Mouse (Mus musculus) midbrain, embryonic 15.5 days (tissue): ENCODE results near the gene Arvcf. TPM values are rescaled to one million over a fixed set of nuclear protein-coding genes. Genes with fewer than 3 reads are reported as not detected.

Source experiments
- ATAC-seq: fragments of 200-750 bp; cut with Nextera tagmentation; replicated peaks from 2 replicates; pipeline ENCODE4 v1.8.0; 2017; ENCODE audit warnings: moderate TSS enrichment
- H3K27ac ChIP-seq: fragments of 300-500 bp; sonication (generic); 2 replicates; pipeline ENCODE4 v1.5.1; 2015; ENCODE audit warnings: mild to moderate bottlenecking, inconsistent platforms
- H3K27me3 ChIP-seq: fragments of 300-500 bp; sonication (generic); replicated peaks from 2 replicates; pipeline ENCODE4 v1.6.1; 2015; ENCODE audit warnings: inconsistent platforms
- H3K36me3 ChIP-seq: fragments of 300-500 bp; sonication (generic); replicated peaks from 2 replicates; pipeline ENCODE4 v1.6.1; 2015; ENCODE audit warnings: inconsistent platforms
- H3K4me1 ChIP-seq: fragments of 300-500 bp; sonication (generic); 2 replicates; pipeline ENCODE4 v1.6.1; 2015; ENCODE audit warnings: inconsistent platforms
- H3K4me2 ChIP-seq: fragments of 300-500 bp; sonication (generic); 2 replicates; pipeline ENCODE4 v1.6.1; 2015; ENCODE audit warnings: inconsistent platforms, mild to moderate bottlenecking, moderate library complexity
- H3K4me3 ChIP-seq: fragments of 300-500 bp; sonication (generic); 2 replicates; pipeline ENCODE4 v1.5.1; 2015; ENCODE audit warnings: mild to moderate bottlenecking, inconsistent platforms
- H3K9ac ChIP-seq: fragments of 300-500 bp; sonication (generic); 2 replicates; pipeline ENCODE4 v1.6.1; 2015; ENCODE audit warnings: mild to moderate bottlenecking, inconsistent platforms
- H3K9me3 ChIP-seq: fragments of 300-500 bp; sonication (generic); 2 replicates; pipeline ENCODE4 v1.6.1; 2016; ENCODE audit warnings: inconsistent platforms
- WGBS: fragments of 180-500 bp; shearing (Covaris S2); methylation state at CpG from one replicate; pipeline ENCODE4 v1.1.7; 2015; ENCODE audit warnings: mixed read lengths; 5-methylcytosine and 5-hydroxymethylcytosine counted together
- polyA plus RNA-seq: library from polyadenylated mRNA; unstranded; fragments of >200 nt; fragmentation: Nextera tagmentation; extraction: Ambion mirVana; gene quantifications from 2 replicates; pipeline ENCODE4 v1.2.1, GENCODE M21; 2015

Arvcf gene
- polyA plus RNA-seq, 1 experiment from 2014 or later: 94.4 TPM

- ATAC-seq: peak; percentile 85
Measured at GRCm38 (mm10) chr16:18392469-18393426, 44.8 kb downstream of the Arvcf start.

GRCm38 (mm10) chr16:18393595-18393994, 45.6 kb downstream of the Arvcf start:
- Histone ChIP-seq H3K27me3 (no peaks in the 10 kb centered on the region), H3K4me3 (peak overlapping the region; percentile 65), H3K4me2 (peak overlapping the region; percentile 70), H3K9me3 (no peaks in the 10 kb centered on the region), H3K4me1 (peaks cover 54% of the 10 kb centered on the region), H3K9ac (peak overlapping the region; percentile 70; the same call in 1 of the 2 replicates), H3K27ac (peak overlapping the region; percentile 86), H3K36me3 (peaks cover 14% of the 10 kb centered on the region)
- ATAC-seq: peak; percentile 4; the same call in 1 of the 2 replicates
- 43% methylated on average over 5 of the region's 5 CpGs for WGBS

More at GRCm38 (mm10) chr16:18392469-18393426, 44.8 kb downstream of the Arvcf start:
- Histone ChIP-seq H3K36me3 (peaks cover 8% of the 10 kb centered on the region), H3K4me3 (peak overlapping the region; percentile 65), H3K9ac (peak overlapping the region; percentile 70), H3K27me3 (no peaks in the 10 kb centered on the region), H3K27ac (peak overlapping the region; percentile 86), H3K9me3 (no peaks in the 10 kb centered on the region), H3K4me2 (peak overlapping the region; percentile 70), H3K4me1 (peaks cover 62% of the 10 kb centered on the region)
- 0% methylated on average over 62 of the region's 63 CpGs for WGBS

GRCm38 (mm10) chr16:18394056-18394455, 46.1 kb downstream of the Arvcf start:
- peaks cover 49% of the 10 kb centered on the region for H3K4me1 ChIP-seq
- H3K36me3 ChIP-seq: peaks cover 14% of the 10 kb centered on the region
- no peaks in the 10 kb centered on the region for H3K27me3 ChIP-seq
- WGBS: 53% methylated on average over 3 of the region's 3 CpGs
- no peak for ATAC-seq
- peak overlapping the region; percentile 70 for H3K4me2 ChIP-seq
- H3K4me3 ChIP-seq: peak overlapping the region; percentile 65
- H3K9me3 ChIP-seq: no peaks in the 10 kb centered on the region
- peak overlapping the region; percentile 86 for H3K27ac ChIP-seq
- H3K9ac ChIP-seq: no peak overlapping the region

- H3K36me3 ChIP-seq: peaks cover 17% of the 10 kb centered on the region
- no peak overlapping the region; the same call in 1 of the 2 replicates for H3K9ac ChIP-seq
- H3K27me3 ChIP-seq: no peaks in the 10 kb centered on the region
- WGBS: 11% methylated on average over 11 of the region's 11 CpGs
- H3K4me2 ChIP-seq: peak overlapping the region; percentile 27
- H3K4me3 ChIP-seq: no peak overlapping the region
- no peak for ATAC-seq
- peak overlapping the region; percentile 62 for H3K27ac ChIP-seq
- H3K9me3 ChIP-seq: no peaks in the 10 kb centered on the region
- peaks cover 55% of the 10 kb centered on the region for H3K4me1 ChIP-seq
Measured at GRCm38 (mm10) chr16:18394777-18395619, 47.0 kb downstream of the Arvcf start.

GRCm38 (mm10) chr16:18395620-18396036, 47.6 kb downstream of the Arvcf start:
- H3K9me3 ChIP-seq: no peaks in the 10 kb centered on the region
- peaks cover 61% of the 10 kb centered on the region for H3K4me1 ChIP-seq

GRCm38 (mm10) chr16:18396201-18396600, 48.2 kb downstream of the Arvcf start:
- ATAC-seq: no peak
- H3K4me1 ChIP-seq: peaks cover 67% of the 10 kb centered on the region

More at GRCm38 (mm10) chr16:18395620-18396036, 47.6 kb downstream of the Arvcf start:
- Histone ChIP-seq H3K9ac (no peak overlapping the region), H3K27ac (peak overlapping the region; percentile 71), H3K36me3 (peaks cover 17% of the 10 kb centered on the region), H3K4me2 (peak overlapping the region; percentile 27; the same call in 1 of the 2 replicates), H3K27me3 (no peaks in the 10 kb centered on the region), H3K4me3 (no peak overlapping the region)
- ATAC-seq: no peak
- WGBS: 7% methylated on average over 6 of the region's 7 CpGs

GRCm38 (mm10) chr16:18396791-18397621, 49.0 kb downstream of the Arvcf start:
- Histone ChIP-seq H3K4me1 (peaks cover 74% of the 10 kb centered on the region), H3K4me3 (no peak overlapping the region), H3K36me3 (peaks cover 20% of the 10 kb centered on the region), H3K9ac (no peak overlapping the region), H3K9me3 (no peaks in the 10 kb centered on the region), H3K4me2 (no peak overlapping the region), H3K27ac (0 out of 2 replicates have a peak overlapping the region, but pooled peaks have one; percentile 71), H3K27me3 (no peaks in the 10 kb centered on the region)
- WGBS: 96% methylated on average over 27 of the region's 27 CpGs
- no peak for ATAC-seq

More at GRCm38 (mm10) chr16:18396201-18396600, 48.2 kb downstream of the Arvcf start:
- Histone ChIP-seq H3K9me3 (no peaks in the 10 kb centered on the region), H3K9ac (no peak overlapping the region), H3K4me3 (no peak overlapping the region), H3K4me2 (no peak overlapping the region), H3K36me3 (peaks cover 17% of the 10 kb centered on the region), H3K27ac (peak overlapping the region; percentile 71), H3K27me3 (no peaks in the 10 kb centered on the region)
- 54% methylated on average over 2 of the region's 2 CpGs for WGBS

GRCm38 (mm10) chr16:18400028-18400427, 52.0 kb downstream of the Arvcf start:
- Histone ChIP-seq H3K9me3 (no peaks in the 10 kb centered on the region), H3K36me3 (peaks cover 41% of the 10 kb centered on the region), H3K9ac (no peak overlapping the region), H3K4me2 (no peak overlapping the region), H3K4me1 (peaks cover 46% of the 10 kb centered on the region), H3K4me3 (no peak overlapping the region), H3K27me3 (no peaks in the 10 kb centered on the region), H3K27ac (peak overlapping the region; percentile 72)
- no peak for ATAC-seq
- 50% methylated on average over 9 of the region's 9 CpGs for WGBS

- Histone ChIP-seq H3K27ac (peak overlapping the region; percentile 72), H3K4me2 (no peak overlapping the region), H3K27me3 (no peaks in the 10 kb centered on the region), H3K4me1 (peaks cover 41% of the 10 kb centered on the region), H3K36me3 (peaks cover 47% of the 10 kb centered on the region), H3K9ac (no peak overlapping the region), H3K4me3 (no peak overlapping the region), H3K9me3 (no peaks in the 10 kb centered on the region)
- 6% methylated on average over 7 of the region's 7 CpGs for WGBS
- ATAC-seq: peak; percentile 82
Measured at GRCm38 (mm10) chr16:18400472-18401216, 52.7 kb downstream of the Arvcf start.

- Histone ChIP-seq H3K9ac (no peak overlapping the region), H3K4me1 (peaks cover 32% of the 10 kb centered on the region), H3K4me3 (no peak overlapping the region), H3K27me3 (no peaks in the 10 kb centered on the region), H3K4me2 (no peak overlapping the region), H3K36me3 (peaks cover 41% of the 10 kb centered on the region), H3K27ac (no peak overlapping the region), H3K9me3 (no peaks in the 10 kb centered on the region)
- ATAC-seq: no peak
- WGBS: 92% methylated on average over 12 of the region's 12 CpGs
Measured at GRCm38 (mm10) chr16:18403285-18403684, 55.3 kb downstream of the Arvcf start.
